29 mouse cellular contexts compared by ENCODE assay signal in the genomic region with DNA sequence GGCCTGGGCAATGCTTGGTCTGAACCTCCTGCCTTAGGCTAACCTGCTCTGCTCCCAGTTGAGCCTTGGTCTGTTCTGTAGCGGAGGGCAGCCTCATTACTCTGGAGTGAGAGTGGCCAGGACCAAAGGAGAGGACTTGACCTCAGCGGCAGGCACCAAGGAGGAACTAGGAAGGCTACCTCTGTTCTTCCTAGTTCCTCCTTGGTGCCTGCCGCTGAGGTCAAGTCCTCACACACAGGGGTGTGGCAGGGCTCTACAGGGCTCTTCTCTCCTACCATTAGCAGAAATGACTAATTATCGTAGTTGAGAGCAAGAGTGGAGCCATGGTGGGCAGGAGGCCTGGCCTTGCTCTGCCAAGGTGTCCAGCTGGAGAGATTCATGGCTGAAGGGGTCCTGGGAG. TPM values are rescaled to one million over a fixed set of nuclear protein-coding genes. Genes with fewer than 3 reads are reported as not detected.
"Had no signal": no experiment of that assay in that cellular context is flagged by ENCODE, and none has a peak within 500 bp of the region (broad histone marks: within the 10 kb centered on the region; RNA-seq: fewer than 3 reads in every experiment).

No protein-coding gene starts in this region.

- H3K9ac ChIP-seq: heart, embryonic 12.5 days; hindbrain, embryonic 12.5 days; hindbrain, embryonic 14.5 days; intestine, embryonic 15.5 days; limb, embryonic 12.5 days had no signal

- H3K4me2 ChIP-seq: heart, embryonic 12.5 days; hindbrain, embryonic 12.5 days; hindbrain, embryonic 14.5 days; intestine, embryonic 15.5 days; limb, embryonic 12.5 days; liver, embryonic 11.5 days had no signal

- H3K27ac ChIP-seq: heart, embryonic 10.5 days; hindbrain, embryonic 10.5 days; hindbrain, embryonic 12.5 days; hindbrain, embryonic 14.5 days; intestine, embryonic 15.5 days; layer of hippocampus, adult 2 months; left cerebral cortex, adult 2 months; limb, embryonic 10.5 days; limb, embryonic 12.5 days had no signal

- H3K4me1 ChIP-seq: heart, embryonic 12.5 days; intestine, embryonic 15.5 days had no signal

- H3K36me3 ChIP-seq: heart, embryonic 10.5 days; heart, embryonic 12.5 days; hindbrain, embryonic 10.5 days; hindbrain, embryonic 12.5 days; intestine, embryonic 15.5 days; limb, embryonic 10.5 days; limb, embryonic 12.5 days had no signal

- ATAC-seq: hindbrain, embryonic 16.5 days; inflammation-experienced regulatory T-cells, adult 6 months; intestine, postnatal 0 days had no signal

- H3K4me3 ChIP-seq: heart, embryonic 10.5 days; heart, embryonic 12.5 days; hindbrain, embryonic 10.5 days; hindbrain, embryonic 12.5 days; intestine, embryonic 15.5 days; layer of hippocampus, adult 2 months; left cerebral cortex, adult 2 months; limb, embryonic 10.5 days; limb, embryonic 12.5 days had no signal

- DNase-seq: gastrocnemius, postnatal 14 days; gastrocnemius, postnatal 36 days; heart, adult 18-20 months; heart, postnatal 10 days; heart, postnatal 36 days; kidney, adult 18-20 months; kidney, adult 8-10 months; kidney, postnatal 10 days; kidney, postnatal 4 days; liver had no signal

- H3K27me3 ChIP-seq: heart, embryonic 12.5 days; hindbrain, embryonic 12.5 days; intestine, embryonic 15.5 days; limb, embryonic 12.5 days had no signal

- H3K9me3 ChIP-seq: heart, embryonic 10.5 days; heart, embryonic 12.5 days; hindbrain, embryonic 10.5 days; hindbrain, embryonic 12.5 days; intestine, embryonic 15.5 days; limb, embryonic 10.5 days; limb, embryonic 12.5 days had no signal

RNA-seq across cellular contexts. Expression of a gene that starts 9.2 kb away (rescaled TPM):
- total RNA-seq: gastrocnemius, adult 8-10 months; gastrocnemius, postnatal 36 days; heart, adult 18-20 months; heart, postnatal 10 days; heart, postnatal 36 days had no signal
- polyA plus RNA-seq: heart, embryonic 10.5 days; heart, embryonic 14.5 days; hindbrain, embryonic 10.5 days; hindbrain, embryonic 12.5 days; hindbrain, embryonic 14.5 days; hindbrain, embryonic 16.5 days; inflammation-experienced regulatory T-cells, adult 6 months; kidney, embryonic 14.5 days; kidney, embryonic 16.5 days; limb, embryonic 12.5 days; liver, embryonic 11.5 days had no signal

RNA-seq across cellular contexts. Expression of a gene that starts 47.7 kb away (rescaled TPM):
- total RNA-seq: gastrocnemius, adult 18-20 months; gastrocnemius, adult 8-10 months; gastrocnemius, postnatal 36 days; heart, postnatal 36 days had no signal
